Mouse (Mus musculus) intestine, postnatal 0 days (tissue): ENCODE measurements around the gene Tet2. TPM values are rescaled to one million over a fixed set of nuclear protein-coding genes. Genes with fewer than 3 reads are reported as not detected.

Experiments used
- ATAC-seq: fragments of 200-750 bp; cut with Nextera tagmentation; 2 replicates; pipeline ENCODE4 v1.8.0; 2017; ENCODE audit warnings: mild to moderate bottlenecking, moderate TSS enrichment, moderate library complexity
- H3K27ac ChIP-seq: fragments of 300-500 bp; sonication (generic); 2 replicates; pipeline ENCODE4 v1.5.1; 2014; ENCODE audit warnings: mild to moderate bottlenecking, low read depth, low read length, moderate library complexity
- H3K27me3 ChIP-seq: fragments of 300-500 bp; sonication (generic); replicated peaks from 2 replicates; pipeline ENCODE4 v1.6.1; 2014; ENCODE audit warnings: low read length, mixed read lengths; ENCODE audit not compliant: control insufficient read depth, insufficient read depth
- H3K36me3 ChIP-seq: fragments of 300-500 bp; sonication (generic); 2 replicates; pipeline ENCODE4 v1.6.1; 2014; ENCODE audit warnings: mild to moderate bottlenecking, moderate library complexity; ENCODE audit not compliant: control insufficient read depth, insufficient read depth
- H3K4me1 ChIP-seq: fragments of 300-500 bp; sonication (generic); replicated peaks from 2 replicates; pipeline ENCODE4 v1.6.1; 2014; ENCODE audit warnings: antibody characterized with exemption, low read length, mixed read lengths; ENCODE audit not compliant: control insufficient read depth, insufficient read depth
- H3K4me2 ChIP-seq: fragments of 300-500 bp; sonication (generic); replicated peaks from 2 replicates; pipeline ENCODE4 v1.6.1; 2014; ENCODE audit warnings: low read depth, mild to moderate bottlenecking, moderate library complexity
- H3K4me3 ChIP-seq: fragments of 300-500 bp; sonication (generic); 2 replicates; pipeline ENCODE4 v1.5.1; 2014; ENCODE audit warnings: low read depth, low read length
- H3K9ac ChIP-seq: fragments of 300-500 bp; sonication (generic); 2 replicates; pipeline ENCODE4 v1.6.1; 2014; ENCODE audit warnings: mild to moderate bottlenecking, low read depth, low read length
- H3K9me3 ChIP-seq: fragments of 300-500 bp; sonication (generic); 2 replicates; pipeline ENCODE4 v1.6.1; 2016; ENCODE audit warnings: mixed run types; ENCODE audit not compliant: control insufficient read depth
- CTCF ChIP-seq: sonication (generic); IDR thresholded peaks from 2 replicates; pipeline ENCODE4 v1.5.1; 2016; ENCODE audit warnings: low read depth, mild to moderate bottlenecking, control low read depth, antibody characterized with exemption, moderate library complexity
- WGBS: fragments of 180-500 bp; shearing (Covaris S2); extraction: QIAGEN DNeasy Blood & Tissue Kit; methylation state at CpG from one replicate; pipeline ENCODE4 v1.1.7; 2014; 5-methylcytosine and 5-hydroxymethylcytosine counted together
- polyA plus RNA-seq: library from polyadenylated mRNA; unstranded; fragments of >200 nt; fragmentation: Nextera tagmentation; extraction: Ambion mirVana; gene quantifications from 2 replicates; pipeline ENCODE4 v1.2.1, GENCODE M21; 2015

The Tet2 gene
- polyA plus RNA-seq, 1 experiment from 2014 or later: 10.0 TPM

DNA sequence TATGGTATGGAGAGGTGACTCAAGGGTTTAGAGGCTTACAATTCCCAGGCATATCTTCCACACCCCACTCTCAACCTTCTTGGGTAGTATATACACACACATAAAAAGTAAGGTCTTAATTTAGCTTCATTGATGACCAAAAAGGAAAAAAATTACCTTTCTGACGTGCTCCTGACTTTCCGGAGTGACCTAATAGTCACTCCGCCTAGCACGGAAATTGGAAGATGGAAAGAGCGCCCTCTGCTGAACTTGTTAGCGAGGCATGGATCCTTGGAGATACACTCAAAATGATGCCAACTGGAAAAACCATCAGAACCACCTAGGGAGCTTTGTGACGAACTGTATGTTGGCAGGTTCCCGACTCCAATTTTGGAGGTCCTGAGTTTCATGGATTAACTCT lies 7.0 kb upstream of the Tet2 start:
- no peak for ATAC-seq
- H3K27ac ChIP-seq: no peak overlapping the region
- peak; percentile 47 for TF ChIP-seq CTCF
- no peak overlapping the region for H3K4me2 ChIP-seq
- no peak overlapping the region for H3K9ac ChIP-seq
- 71% methylated on average over 8 of the region's 8 CpGs for WGBS
- H3K4me3 ChIP-seq: no peak overlapping the region
- H3K36me3 ChIP-seq: no peaks in the 10 kb centered on the region
- no peaks in the 10 kb centered on the region for H3K27me3 ChIP-seq
- H3K9me3 ChIP-seq: no peaks in the 10 kb centered on the region
- no peaks in the 10 kb centered on the region for H3K4me1 ChIP-seq

DNA sequence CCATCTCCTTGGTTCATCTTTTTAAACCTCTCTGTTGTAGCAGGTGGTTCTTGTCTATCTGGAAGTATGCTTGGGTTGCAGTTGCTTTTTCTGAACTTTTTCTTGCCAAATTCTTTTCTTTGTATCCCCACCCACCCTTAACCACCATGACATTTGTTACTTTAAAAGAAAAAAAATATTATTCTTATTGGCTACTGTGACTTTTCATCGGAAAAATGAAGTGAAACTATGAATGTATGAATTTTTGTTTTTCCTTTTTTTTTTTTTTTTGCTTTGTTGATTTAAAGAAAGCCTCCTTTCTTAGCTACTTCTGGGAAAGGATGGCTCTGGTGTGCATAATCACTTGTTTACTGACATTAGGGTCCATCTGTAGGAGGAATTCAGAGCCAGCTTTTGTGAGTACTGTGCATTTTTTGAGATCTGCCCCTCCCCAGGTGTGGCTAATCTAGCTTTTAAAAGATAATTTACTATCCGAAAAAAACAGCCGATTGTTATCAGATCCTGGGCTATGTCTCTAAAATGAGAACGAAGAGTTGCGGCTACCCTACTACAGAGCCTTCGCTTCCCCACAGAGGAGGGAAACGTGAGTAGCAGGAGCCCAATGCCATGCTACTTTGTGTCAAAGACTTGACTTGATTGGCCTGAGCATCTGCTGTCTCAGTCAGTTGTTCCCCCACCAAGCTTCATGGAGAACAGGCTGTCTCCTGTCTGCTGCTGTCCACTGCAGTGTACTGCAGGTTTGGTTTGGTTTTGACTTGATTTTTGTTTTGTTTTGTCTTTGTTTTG lies 4.6 kb upstream of the Tet2 start:
- H3K36me3 ChIP-seq: no peaks in the 10 kb centered on the region
- no peak for TF ChIP-seq CTCF
- no peak overlapping the region for H3K27ac ChIP-seq
- H3K27me3 ChIP-seq: no peaks in the 10 kb centered on the region
- H3K4me2 ChIP-seq: no peak overlapping the region
- no peak overlapping the region for H3K4me3 ChIP-seq
- ATAC-seq: no peak
- no peaks in the 10 kb centered on the region for H3K9me3 ChIP-seq
- H3K4me1 ChIP-seq: no peaks in the 10 kb centered on the region
- WGBS: 55% methylated on average over 7 of the region's 7 CpGs
- no peak overlapping the region for H3K9ac ChIP-seq

DNA sequence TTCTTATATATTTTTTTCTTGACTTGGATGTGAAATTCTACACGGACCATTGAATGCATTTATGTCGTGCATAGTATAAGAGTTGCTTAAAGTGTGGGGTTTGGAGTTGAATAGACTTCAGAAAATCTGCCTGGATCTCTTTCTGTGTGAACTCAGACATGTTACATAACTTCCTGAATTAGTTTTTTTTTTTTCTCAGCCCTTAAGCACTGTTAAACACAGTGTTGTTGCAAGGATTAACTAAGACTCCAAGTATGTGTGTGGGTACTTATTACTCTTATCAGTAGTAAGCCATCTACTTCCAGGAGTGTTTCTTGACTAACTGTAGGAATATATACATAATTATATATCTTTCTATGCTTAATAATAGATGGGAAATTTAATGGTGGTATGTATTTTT lies 3.7 kb upstream of the Tet2 start:
- no peak overlapping the region for H3K4me2 ChIP-seq
- H3K27me3 ChIP-seq: no peaks in the 10 kb centered on the region
- no peak overlapping the region for H3K9ac ChIP-seq
- WGBS: 83% methylated on average over 2 of the region's 2 CpGs
- H3K27ac ChIP-seq: no peak overlapping the region
- no peaks in the 10 kb centered on the region for H3K9me3 ChIP-seq
- H3K4me1 ChIP-seq: no peaks in the 10 kb centered on the region
- no peak for TF ChIP-seq CTCF
- no peaks in the 10 kb centered on the region for H3K36me3 ChIP-seq
- H3K4me3 ChIP-seq: no peak overlapping the region
- ATAC-seq: no peak

DNA sequence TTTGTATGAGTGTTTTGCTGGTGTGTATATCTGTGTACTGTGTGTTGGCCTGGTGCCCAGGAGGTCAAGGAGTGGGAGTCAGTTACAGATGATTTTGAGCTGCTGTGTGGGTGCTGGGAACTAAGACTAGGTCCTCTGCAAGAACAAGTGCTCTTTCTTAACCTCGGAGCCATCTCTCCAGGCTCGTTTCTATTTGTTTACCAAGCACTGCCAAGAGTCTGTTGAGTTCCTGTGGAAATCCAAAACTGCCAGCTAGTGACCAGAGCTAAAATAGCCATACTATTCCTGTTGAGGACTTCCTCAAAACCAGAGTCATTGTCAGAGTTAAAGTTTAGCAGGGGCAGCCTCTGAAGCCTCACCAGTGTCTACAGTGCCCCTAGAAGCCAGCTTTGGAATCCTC lies 1.9 kb upstream of the Tet2 start:
- H3K27me3 ChIP-seq: no peaks in the 10 kb centered on the region
- no peaks in the 10 kb centered on the region for H3K9me3 ChIP-seq
- ATAC-seq: no peak
- no peak overlapping the region for H3K4me2 ChIP-seq
- H3K4me1 ChIP-seq: no peaks in the 10 kb centered on the region; the same call in 1 of the 2 replicates
- no peak overlapping the region for H3K4me3 ChIP-seq
- TF ChIP-seq CTCF: no peak
- H3K9ac ChIP-seq: no peak overlapping the region
- H3K36me3 ChIP-seq: no peaks in the 10 kb centered on the region
- no peak overlapping the region for H3K27ac ChIP-seq
- WGBS: 48% methylated on average over 2 of the region's 2 CpGs

DNA sequence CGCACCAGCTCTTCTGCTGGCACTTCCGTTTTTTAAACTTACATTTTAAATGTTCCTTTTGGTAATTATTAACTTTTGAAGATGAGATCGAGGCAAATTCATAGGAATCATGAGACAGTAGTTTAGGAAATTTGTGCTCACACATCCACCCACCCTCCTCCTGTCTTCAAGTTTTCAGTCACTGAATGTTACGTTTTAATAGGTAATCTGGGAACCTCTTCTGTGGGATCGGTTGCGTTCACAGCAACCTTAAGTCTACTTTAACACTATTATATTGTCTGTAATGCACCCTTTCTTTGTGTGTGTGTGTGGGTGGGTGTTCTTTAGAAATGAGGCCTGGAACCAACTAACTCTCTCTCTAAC lies 346 bp upstream of the Tet2 start:
- no peaks in the 10 kb centered on the region; the same call in none of the 2 replicates for H3K4me1 ChIP-seq
- peak overlapping the region; percentile 72 for H3K4me3 ChIP-seq
- H3K27ac ChIP-seq: no peak overlapping the region; the same call in 1 of the 2 replicates
- ATAC-seq: no peak
- no peak for TF ChIP-seq CTCF
- no peaks in the 10 kb centered on the region for H3K9me3 ChIP-seq
- H3K36me3 ChIP-seq: no peaks in the 10 kb centered on the region
- peak overlapping the region; percentile 90 for H3K9ac ChIP-seq
- peak overlapping the region; percentile 96 for H3K4me2 ChIP-seq
- 14% methylated on average over 6 of the region's 6 CpGs for WGBS
- H3K27me3 ChIP-seq: no peaks in the 10 kb centered on the region

DNA sequence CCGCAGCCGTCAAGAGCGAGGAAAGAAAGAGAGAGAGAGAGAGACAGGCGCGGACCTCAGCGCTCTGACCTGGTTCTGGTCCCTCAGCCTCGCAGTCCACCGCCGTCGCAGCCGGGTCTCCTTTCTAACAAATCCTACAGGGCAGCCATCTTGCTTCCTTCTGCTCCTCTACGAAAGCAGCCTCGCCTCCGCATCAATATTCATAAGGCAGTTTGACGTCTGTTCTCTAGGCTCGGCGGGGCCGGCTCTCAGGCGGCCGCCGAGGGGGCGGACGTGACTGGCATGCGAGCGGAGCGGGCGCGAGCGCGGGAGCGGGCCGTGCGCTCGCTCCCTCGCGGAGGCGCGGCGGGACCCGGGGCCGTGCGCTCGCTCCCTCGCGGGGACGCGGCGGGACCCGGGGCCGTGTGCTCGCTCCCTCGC lies 798 bp downstream of the Tet2 start:
- H3K4me1 ChIP-seq: no peaks in the 10 kb centered on the region; the same call in none of the 2 replicates
- no peak for TF ChIP-seq CTCF
- H3K36me3 ChIP-seq: no peaks in the 10 kb centered on the region
- peak; percentile 92 for ATAC-seq
- 0% methylated on average over 48 of the region's 52 CpGs for WGBS
- H3K9me3 ChIP-seq: no peaks in the 10 kb centered on the region
- H3K4me2 ChIP-seq: peak overlapping the region; percentile 96
- H3K9ac ChIP-seq: peak overlapping the region; percentile 90
- H3K4me3 ChIP-seq: peak overlapping the region; percentile 72
- no peaks in the 10 kb centered on the region for H3K27me3 ChIP-seq
- peak overlapping the region; percentile 90 for H3K27ac ChIP-seq
